Mouse (Mus musculus) heart, adult 2 months (tissue): ENCODE measurements around the gene Rest.

ENCODE experiments used
- CTCF ChIP-seq: fragments of 200-600 bp; IDR thresholded peaks from 2 replicates; pipeline ENCODE4 v1.8.1; 2022; ENCODE audit warnings: antibody characterized with exemption, mild to moderate bottlenecking, moderate library complexity
- POLR2A ChIP-seq: fragments of 200-500 bp; IDR thresholded peaks from 2 replicates; pipeline ENCODE4 v1.6.1; 2011; ENCODE audit warnings: mild to moderate bottlenecking, low read depth, low read length, control low read depth; ENCODE audit not compliant: insufficient read depth

- TF ChIP-seq POLR2A (no peak), CTCF (no peak)
Measured at GRCm38 (mm10) chr5:77261137-77261536, 4.2 kb upstream of the Rest start.
